Mouse (Mus musculus) liver, adult 2 months (tissue): ENCODE data around the gene Odf3l2. TPM values are rescaled to one million over a fixed set of nuclear protein-coding genes. Genes with fewer than 3 reads are reported as not detected.

Source experiments
- DNase-seq: peaks from one replicate; pipeline ENCODE4 v3.0.0-alpha.2; 2011; ENCODE audit warnings: low read depth, low spot score; ENCODE audit errors: extremely low read depth
- H3K27ac ChIP-seq: fragments of 200-500 bp; replicated peaks from 2 replicates; pipeline ENCODE4 v1.5.1; 2012; ENCODE audit warnings: low read depth, mild to moderate bottlenecking, control low read depth, inconsistent platforms, low read length; ENCODE audit not compliant: insufficient read depth
- H3K27me3 ChIP-seq: fragments of 200-500 bp; 2 replicates; pipeline ENCODE4 v1.6.1; 2012; ENCODE audit warnings: mild to moderate bottlenecking, moderate library complexity, low read length, inconsistent platforms; ENCODE audit not compliant: control insufficient read depth, insufficient read depth
- H3K36me3 ChIP-seq: fragments of 200-500 bp; 2 replicates; pipeline ENCODE4 v1.6.1; 2012; ENCODE audit warnings: low read length, inconsistent platforms; ENCODE audit not compliant: control insufficient read depth, insufficient read depth
- H3K4me1 ChIP-seq: fragments of 200-500 bp; 2 replicates; pipeline ENCODE4 v1.6.1; 2011; ENCODE audit warnings: low read length; ENCODE audit not compliant: control insufficient read depth, insufficient read depth
- H3K4me3 ChIP-seq: fragments of 200-500 bp; 2 replicates; pipeline ENCODE4 v1.5.1; 2011; ENCODE audit warnings: low read depth, mild to moderate bottlenecking, control low read depth, low read length, moderate library complexity; ENCODE audit not compliant: insufficient read depth
- H3K79me2 ChIP-seq: fragments of 200-500 bp; 2 replicates; pipeline ENCODE4 v1.6.1; 2012; ENCODE audit warnings: inconsistent platforms, mild to moderate bottlenecking, low read length, moderate library complexity; ENCODE audit not compliant: control insufficient read depth, insufficient read depth
- H3K9ac ChIP-seq: fragments of 200-500 bp; 2 replicates; pipeline ENCODE4 v1.6.1; 2012; ENCODE audit warnings: low read depth, mild to moderate bottlenecking, control low read depth, inconsistent platforms, low read length
- CTCF ChIP-seq: fragments of 200-500 bp; IDR thresholded peaks from 2 replicates; pipeline ENCODE4 v1.5.1; 2011; ENCODE audit warnings: low read depth, low read length, control low read depth
- POLR2A ChIP-seq: fragments of 200-500 bp; IDR thresholded peaks from 2 replicates; pipeline ENCODE4 v1.6.1; 2011; ENCODE audit warnings: low read length, control low read depth; ENCODE audit not compliant: insufficient read depth; ENCODE audit errors: extremely low read depth
- WGBS: fragments of 180-500 bp; shearing (Covaris S2); methylation state at CpG from one replicate; pipeline ENCODE4 v1.1.7; 2018; 5-methylcytosine and 5-hydroxymethylcytosine counted together
- polyA plus RNA-seq: library from polyadenylated mRNA; depleted of rRNA; stranded (reverse); fragments of >200 nt; gene quantifications from 2 replicates; pipeline ENCODE4 v1.2.3, GENCODE M21; 2012
- total RNA-seq: library from RNA; depleted of rRNA; stranded (reverse); fragments of >200 nt; gene quantifications from 2 replicates; pipeline ENCODE4 v1.2.3, GENCODE M21; 2014

The Odf3l2 gene
- total and polyA plus RNA-seq, 2 experiments, result not detected

DNA sequence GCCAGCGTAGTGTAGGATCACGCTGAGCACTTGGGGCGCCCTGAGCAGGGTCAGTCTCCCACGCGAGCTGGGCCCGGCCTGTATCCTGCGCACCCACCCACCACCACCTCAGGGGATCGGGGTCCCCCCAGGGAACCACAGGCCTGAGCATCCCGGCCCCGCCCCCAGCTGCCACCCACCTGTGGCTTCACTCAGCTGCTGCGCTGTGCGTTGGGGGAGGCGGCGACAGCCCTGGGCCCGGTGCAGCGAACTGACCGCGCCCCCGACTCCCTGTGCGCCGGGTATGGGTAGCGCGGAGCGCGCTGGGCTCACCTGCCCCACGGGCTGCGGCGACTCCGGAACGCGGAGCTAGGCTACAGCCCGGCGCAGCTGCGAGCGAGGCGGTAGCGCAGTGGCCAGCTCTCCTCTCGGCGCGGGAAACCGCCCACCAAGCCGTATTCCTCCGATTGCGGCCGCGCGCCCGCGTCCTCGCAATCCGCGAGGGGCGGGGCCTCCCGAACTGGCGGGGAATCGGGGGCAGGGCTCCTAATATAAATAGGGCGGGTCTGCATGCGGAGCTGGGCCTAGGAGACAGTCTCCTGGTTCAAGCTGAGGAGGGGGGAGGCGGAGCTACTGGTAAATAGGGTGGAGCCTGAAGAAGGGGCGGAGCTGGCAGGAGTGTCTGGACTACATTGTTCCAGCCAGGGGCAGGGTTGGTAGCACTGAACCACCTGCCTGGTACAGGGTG, 31.8 kb downstream of the Odf3l2 start, which contains the start of gene C2cd4c:
TSS of gene C2cd4c (minus strand) at position 448 of the 727 bp plus-strand sequence.
- H3K27me3 ChIP-seq, result peaks cover 7% of the 10 kb centered on the region; the same call in 1 of the 2 replicates
- DNase-seq, result peak; percentile 65
- peak within 1 kb of the TSS; percentile 56 for H3K4me3 ChIP-seq
- H3K79me2 ChIP-seq, result no peaks in the 10 kb centered on the region
- peak within 1 kb of the TSS; percentile 64 for H3K9ac ChIP-seq
- 2% methylated on average over 60 of the region's 60 CpGs for WGBS
- H3K36me3 ChIP-seq, result no peaks in the 10 kb centered on the region
- H3K4me1 ChIP-seq, result no peaks in the 10 kb centered on the region
- no peak for TF ChIP-seq CTCF
- no peak for TF ChIP-seq POLR2A
- H3K27ac ChIP-seq, result no peak within 1 kb of the TSS

DNA sequence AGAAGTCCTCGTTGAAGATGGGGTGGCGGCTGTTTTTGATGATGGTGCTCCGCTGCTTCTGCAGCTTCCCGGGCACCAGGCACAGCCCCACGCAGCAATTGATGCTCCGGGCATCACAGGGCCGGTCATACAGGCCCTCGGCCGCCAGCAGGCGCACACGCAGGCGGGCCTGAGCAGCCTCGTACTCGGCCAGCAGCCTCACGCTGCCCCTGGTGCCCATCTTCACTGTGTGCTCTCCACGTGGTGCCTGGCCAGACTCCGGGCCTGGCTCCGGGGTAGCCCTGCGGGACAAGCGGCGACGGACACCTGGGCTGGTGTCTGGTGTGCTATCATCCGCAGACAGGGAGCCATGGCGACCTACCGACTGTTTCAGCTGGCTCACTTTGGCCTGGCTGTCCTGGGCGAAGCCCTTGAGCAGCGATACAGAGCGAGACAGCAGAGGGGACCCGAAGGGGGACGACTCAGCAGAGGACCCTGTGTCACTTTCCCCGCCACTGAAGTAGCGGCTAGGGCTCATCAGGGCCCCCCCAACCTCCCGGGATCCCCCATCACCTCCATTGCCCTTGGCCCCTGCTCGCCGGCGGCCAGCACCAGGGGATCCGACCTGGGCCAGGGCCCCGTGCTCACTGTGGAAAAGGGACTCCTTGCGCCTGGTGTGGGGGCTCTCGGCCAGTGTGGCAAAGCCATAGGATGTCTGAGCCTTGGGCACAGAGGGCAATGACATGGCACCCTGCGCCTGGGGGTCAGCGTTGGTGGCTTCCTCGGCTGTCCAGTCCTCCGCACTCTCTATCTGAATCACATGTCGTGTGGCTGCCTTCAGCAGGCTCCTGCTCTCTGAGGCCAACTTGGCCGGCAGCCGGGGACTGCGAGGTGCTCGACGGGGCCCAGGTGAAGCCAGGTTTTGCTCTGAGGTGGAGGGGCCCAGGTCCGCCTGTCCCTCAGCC, 33.1 kb downstream of the Odf3l2 start:
- Histone ChIP-seq H3K9ac (no peak overlapping the region), H3K4me1 (no peaks in the 10 kb centered on the region), H3K27me3 (peaks cover 7% of the 10 kb centered on the region; the same call in 1 of the 2 replicates), H3K36me3 (no peaks in the 10 kb centered on the region), H3K79me2 (no peaks in the 10 kb centered on the region), H3K4me3 (no peak overlapping the region), H3K27ac (no peak overlapping the region)
- DNase-seq, result no peak
- TF ChIP-seq POLR2A, result no peak
- peak; percentile 38; the same call in 1 of the 2 replicates for TF ChIP-seq CTCF
- 26% methylated on average over 51 of the region's 51 CpGs for WGBS

DNA sequence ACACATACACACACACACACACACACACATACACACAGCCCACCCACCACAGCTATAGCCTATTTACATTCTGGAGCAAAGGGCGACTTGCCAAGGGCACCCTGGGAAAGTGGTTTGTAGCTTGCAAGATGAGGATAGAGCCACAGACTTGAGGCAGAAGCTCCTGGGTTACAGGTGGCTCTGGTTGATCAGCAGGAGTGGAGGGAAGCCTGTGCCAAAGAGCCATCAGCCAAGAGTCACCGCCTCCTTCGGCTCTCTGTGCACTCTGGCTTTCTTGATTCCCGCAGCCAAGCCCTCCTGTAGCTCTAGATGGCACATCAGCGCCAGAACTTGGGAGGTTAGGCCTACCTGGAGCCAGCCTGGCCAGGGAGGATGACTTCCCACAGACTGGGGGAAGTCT, 34.2 kb downstream of the Odf3l2 start:
- H3K79me2 ChIP-seq, result no peaks in the 10 kb centered on the region
- TF ChIP-seq POLR2A (no peak), CTCF (no peak)
- no peaks in the 10 kb centered on the region for H3K36me3 ChIP-seq
- H3K4me1 ChIP-seq, result no peaks in the 10 kb centered on the region
- H3K27ac ChIP-seq, result no peak overlapping the region
- H3K4me3 ChIP-seq, result no peak overlapping the region
- no peak overlapping the region for H3K9ac ChIP-seq
- WGBS, result 67% methylated on average over 5 of the region's 5 CpGs
- H3K27me3 ChIP-seq, result peaks cover 7% of the 10 kb centered on the region; the same call in 1 of the 2 replicates
- no peak for DNase-seq

DNA sequence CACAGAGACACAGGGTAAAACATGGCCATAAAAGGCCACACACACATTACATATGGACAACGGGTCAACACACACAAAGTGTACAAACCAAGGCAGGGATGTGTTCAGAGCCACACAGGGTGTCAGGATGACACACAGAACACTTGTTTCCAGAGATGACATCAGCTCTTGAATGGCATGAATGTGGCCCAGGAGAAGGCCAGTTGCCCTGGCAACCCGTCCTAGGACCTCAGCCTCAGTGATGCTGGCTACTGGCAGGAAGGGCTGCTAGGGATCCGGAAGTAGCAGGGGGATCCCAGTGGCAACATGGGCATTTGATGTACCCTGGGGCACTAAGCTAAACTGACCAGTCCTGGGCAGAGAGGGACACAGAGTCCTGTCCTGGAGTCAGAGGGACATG, 36.3 kb downstream of the Odf3l2 start:
- H3K36me3 ChIP-seq, result no peaks in the 10 kb centered on the region
- no peaks in the 10 kb centered on the region for H3K79me2 ChIP-seq
- peaks cover 7% of the 10 kb centered on the region; the same call in 1 of the 2 replicates for H3K27me3 ChIP-seq
- no peaks in the 10 kb centered on the region for H3K4me1 ChIP-seq
- no peak overlapping the region for H3K27ac ChIP-seq
- H3K9ac ChIP-seq, result no peak overlapping the region
- DNase-seq, result no peak
- TF ChIP-seq POLR2A, result no peak
- no peak for TF ChIP-seq CTCF
- WGBS, result 79% methylated on average over 3 of the region's 3 CpGs
- no peak overlapping the region for H3K4me3 ChIP-seq

- WGBS, result 42% methylated on average over 2 of the region's 2 CpGs
- no peaks in the 10 kb centered on the region for H3K36me3 ChIP-seq
- H3K79me2 ChIP-seq, result no peaks in the 10 kb centered on the region
Observed at GRCm38 (mm10) chr10:79607892-79608291, 37.6 kb downstream of the Odf3l2 start.

More at GRCm38 (mm10) chr10:79607892-79608291, 37.6 kb downstream of the Odf3l2 start:
- Histone ChIP-seq H3K4me3 (no peak overlapping the region), H3K27me3 (peaks cover 3% of the 10 kb centered on the region; the same call in 1 of the 2 replicates), H3K9ac (no peak overlapping the region), H3K4me1 (no peaks in the 10 kb centered on the region), H3K27ac (no peak overlapping the region)
- no peak for DNase-seq
- TF ChIP-seq CTCF, result no peak
- no peak for TF ChIP-seq POLR2A
